Mouse (Mus musculus): ENCODE results near the gene Fmo2. TPM values are rescaled to one million over a fixed set of nuclear protein-coding genes. Genes with fewer than 3 reads are reported as not detected.

The Fmo2 gene
- total and polyA plus RNA-seq, 3 experiments: 17.9 to 52.9 (median 35.5) TPM

- no peaks in the 10 kb centered on the region; the same call in 1 of the 2 replicates for H3K36me3 ChIP-seq (ENCODE audit: control insufficient read depth, insufficient read depth, low read length)
- peak overlapping the region; percentile 20; the same call in 1 of the 2 replicates for H3K27ac ChIP-seq
- TF ChIP-seq CTCF (IDR thresholded peaks at IDR 0.05) (no peak), POLR2A (IDR thresholded peaks at IDR 0.05; ENCODE audit: insufficient read depth, low read depth, low read length) (no peak), EP300 (IDR thresholded peaks at IDR 0.05; ENCODE audit: insufficient read depth, low read depth, low read length) (no peak)
- no peak overlapping the region for H3K4me3 ChIP-seq
- no peaks in the 10 kb centered on the region for H3K79me2 ChIP-seq (replicated peaks; ENCODE audit: control insufficient read depth, insufficient read depth, low read length)
- DNase-seq: no peak
- H3K4me1 ChIP-seq (ENCODE audit: control insufficient read depth, insufficient read depth, low read length): peaks cover 2% of the 10 kb centered on the region; the same call in 1 of the 2 replicates
- no peaks in the 10 kb centered on the region for H3K27me3 ChIP-seq (ENCODE audit: control insufficient read depth, insufficient read depth, low read length)
- H3K9ac ChIP-seq (ENCODE audit: low read depth, low read length): no peak overlapping the region
- intact Hi-C loops (cut with DNase I): no loop called here
- 58% methylated on average over 5 of the region's 5 CpGs for WGBS
Measured at GRCm38 (mm10) chr1:162937970-162938695, 39.6 kb upstream of the Fmo2 start.

DNA sequence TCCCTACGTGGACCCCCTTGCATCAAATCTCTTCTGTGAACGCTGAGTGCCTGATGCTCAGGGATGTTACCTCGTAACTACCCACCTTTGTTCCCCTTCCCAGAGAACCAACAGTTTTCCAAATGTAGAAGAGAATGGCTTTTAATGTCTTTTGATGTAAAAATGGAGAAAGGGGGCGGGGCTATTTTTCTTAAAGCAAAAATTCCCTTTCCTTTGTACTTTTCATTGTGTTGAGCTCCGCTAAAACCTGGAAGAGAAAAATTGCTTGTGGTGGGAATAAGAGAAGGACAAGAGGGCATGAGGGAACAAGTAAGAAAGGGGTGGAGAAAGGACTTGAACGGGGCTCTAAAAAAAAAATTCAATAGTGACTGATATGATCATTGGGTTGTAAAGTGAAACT is 38.9 kb upstream of the Fmo2 start, which contains the start of gene Fmo6:
Gene Fmo6, minus strand, starts transcription at position 101 of the 400 bp plus-strand sequence.
- DNase-seq: no peak
- intact Hi-C loops (cut with DNase I): no loop called here
- H3K79me2 ChIP-seq (replicated peaks; ENCODE audit: control insufficient read depth, insufficient read depth, low read length): no peaks in the 10 kb centered on the region
- WGBS: 86% methylated on average over 6 of the region's 6 CpGs
- peaks cover 2% of the 10 kb centered on the region; the same call in 1 of the 2 replicates for H3K4me1 ChIP-seq (ENCODE audit: control insufficient read depth, insufficient read depth, low read length)
- H3K4me3 ChIP-seq: no peak within 1 kb of the TSS
- no peak within 1 kb of the TSS for H3K9ac ChIP-seq (ENCODE audit: low read depth, low read length)
- peak within 1 kb of the TSS; percentile 20; the same call in 1 of the 2 replicates for H3K27ac ChIP-seq
- no peak for TF ChIP-seq CTCF (IDR thresholded peaks at IDR 0.05)
- TF ChIP-seq EP300 (IDR thresholded peaks at IDR 0.05; ENCODE audit: insufficient read depth, low read depth, low read length): no peak
- TF ChIP-seq POLR2A (IDR thresholded peaks at IDR 0.05; ENCODE audit: insufficient read depth, low read depth, low read length): no peak
- H3K27me3 ChIP-seq (ENCODE audit: control insufficient read depth, insufficient read depth, low read length): no peaks in the 10 kb centered on the region
- no peaks in the 10 kb centered on the region; the same call in 1 of the 2 replicates for H3K36me3 ChIP-seq (ENCODE audit: control insufficient read depth, insufficient read depth, low read length)

- Histone ChIP-seq H3K27me3 (ENCODE audit: control insufficient read depth, insufficient read depth, low read length) (no peaks in the 10 kb centered on the region), H3K4me3 (no peak overlapping the region), H3K36me3 (ENCODE audit: control insufficient read depth, insufficient read depth, low read length) (peaks cover 5% of the 10 kb centered on the region), H3K27ac (no peak overlapping the region), H3K9ac (ENCODE audit: low read depth, low read length) (no peak overlapping the region), H3K4me1 (ENCODE audit: control insufficient read depth, insufficient read depth, low read length) (peaks cover 6% of the 10 kb centered on the region), H3K79me2 (replicated peaks; ENCODE audit: control insufficient read depth, insufficient read depth, low read length) (no peaks in the 10 kb centered on the region)
- no peak for DNase-seq
- intact Hi-C loops (cut with DNase I): no loop called here
- TF ChIP-seq EP300 (IDR thresholded peaks at IDR 0.05; ENCODE audit: insufficient read depth, low read depth, low read length): no peak
- no peak for TF ChIP-seq POLR2A (IDR thresholded peaks at IDR 0.05; ENCODE audit: insufficient read depth, low read depth, low read length)
- no peak for TF ChIP-seq CTCF (IDR thresholded peaks at IDR 0.05)
- whole genome bisulfite sequencing: 65% methylated on average over 4 of the region's 4 CpGs
Measured at GRCm38 (mm10) chr1:162934374-162935012, 36.0 kb upstream of the Fmo2 start.

DNA sequence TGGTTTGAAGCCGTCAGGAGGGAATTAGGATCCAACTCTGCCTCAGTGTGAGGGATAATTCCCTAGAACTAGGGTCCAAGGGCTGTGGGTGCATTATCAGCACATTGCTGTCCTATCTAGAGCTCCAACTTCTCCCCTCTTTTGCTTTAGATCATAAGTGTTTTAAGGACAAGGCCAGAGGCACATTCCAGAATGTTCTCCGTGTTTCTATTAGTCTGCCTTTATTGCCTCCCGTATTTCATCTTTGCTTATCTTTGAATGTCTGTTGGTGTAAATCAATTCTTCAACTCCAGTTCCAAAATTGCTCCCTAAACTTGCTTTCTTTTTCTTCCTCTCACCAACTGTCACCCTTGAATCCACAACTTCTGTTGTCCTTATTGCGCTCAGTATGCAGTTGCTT is 33.9 kb upstream of the Fmo2 start:
- 78% methylated on average over 4 of the region's 4 CpGs for WGBS
- no peak for DNase-seq
- intact Hi-C loops (cut with DNase I): no loop called here
- Histone ChIP-seq H3K4me1 (ENCODE audit: control insufficient read depth, insufficient read depth, low read length) (peaks cover 4% of the 10 kb centered on the region), H3K36me3 (ENCODE audit: control insufficient read depth, insufficient read depth, low read length) (peaks cover 5% of the 10 kb centered on the region), H3K9ac (ENCODE audit: low read depth, low read length) (no peak overlapping the region), H3K79me2 (replicated peaks; ENCODE audit: control insufficient read depth, insufficient read depth, low read length) (no peaks in the 10 kb centered on the region), H3K4me3 (no peak overlapping the region), H3K27ac (peak overlapping the region; percentile 82), H3K27me3 (ENCODE audit: control insufficient read depth, insufficient read depth, low read length) (no peaks in the 10 kb centered on the region)
- no peak for TF ChIP-seq POLR2A (IDR thresholded peaks at IDR 0.05; ENCODE audit: insufficient read depth, low read depth, low read length)
- no peak for TF ChIP-seq EP300 (IDR thresholded peaks at IDR 0.05; ENCODE audit: insufficient read depth, low read depth, low read length)
- TF ChIP-seq CTCF (IDR thresholded peaks at IDR 0.05): no peak

GRCm38 (mm10) chr1:162931880-162932279 is 33.4 kb upstream of the Fmo2 start:
- Histone ChIP-seq H3K36me3 (ENCODE audit: control insufficient read depth, insufficient read depth, low read length) (peaks cover 5% of the 10 kb centered on the region), H3K27ac (peak overlapping the region; percentile 82), H3K9ac (ENCODE audit: low read depth, low read length) (peak overlapping the region; percentile 30; the same call in 1 of the 2 replicates), H3K79me2 (replicated peaks; ENCODE audit: control insufficient read depth, insufficient read depth, low read length) (no peaks in the 10 kb centered on the region), H3K4me1 (ENCODE audit: control insufficient read depth, insufficient read depth, low read length) (peaks cover 4% of the 10 kb centered on the region), H3K27me3 (ENCODE audit: control insufficient read depth, insufficient read depth, low read length) (no peaks in the 10 kb centered on the region), H3K4me3 (no peak overlapping the region)
- no peak for TF ChIP-seq POLR2A (IDR thresholded peaks at IDR 0.05; ENCODE audit: insufficient read depth, low read depth, low read length)
- DNase-seq: no peak
- WGBS: 71% methylated on average over 5 of the region's 5 CpGs
- intact Hi-C loops (cut with DNase I): loop anchor here (1.0 kb wide), 1 partner anchor 21 kb away; no protein-coding TSS in a partner anchor

Measured in heart, adult 2 months (tissue).